Mouse (Mus musculus) right cerebral cortex, adult 2 months (tissue): ENCODE data around the gene Frmd4b.
"Not testable (repeated sequence)": the region's sequence is repeated elsewhere in the genome, so short reads cannot be mapped to it uniquely, and the experiment has no call there.

Experiments used
- DNase-seq, 2 experiments: peaks; one replicate each; pipeline ENCODE4 v3.0.0; 2021 to 2022; ENCODE audit warnings: low spot score in 2 of 2

Frmd4b gene

GRCm38 (mm10) chr6:97262229-97262628, 355.1 kb downstream of the Frmd4b start:
- DNase-seq: no peak

- DNase-seq: not testable (repeated sequence)
Observed at GRCm38 (mm10) chr6:97259926-97260325, 357.4 kb downstream of the Frmd4b start.

DNA sequence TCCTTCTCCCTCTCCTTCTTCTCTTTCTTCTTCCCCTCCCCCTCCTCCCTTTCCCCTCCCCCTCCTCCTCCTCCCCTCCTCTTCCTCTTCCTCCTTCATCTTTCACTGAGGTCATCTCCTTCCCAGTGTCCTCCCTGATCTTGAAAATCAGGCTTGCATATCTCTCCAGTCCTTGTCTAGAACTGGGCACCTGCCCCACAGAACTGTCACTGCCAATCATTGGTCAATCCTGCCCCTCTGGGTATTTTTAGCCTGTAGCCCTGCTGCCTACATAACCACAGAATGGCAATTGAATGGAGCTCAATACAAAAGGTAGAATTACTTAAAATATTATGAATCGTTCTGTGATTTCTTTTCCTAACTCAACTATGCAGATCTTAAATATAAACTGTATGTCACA, 358.9 kb downstream of the Frmd4b start:
- no peak for DNase-seq

DNA sequence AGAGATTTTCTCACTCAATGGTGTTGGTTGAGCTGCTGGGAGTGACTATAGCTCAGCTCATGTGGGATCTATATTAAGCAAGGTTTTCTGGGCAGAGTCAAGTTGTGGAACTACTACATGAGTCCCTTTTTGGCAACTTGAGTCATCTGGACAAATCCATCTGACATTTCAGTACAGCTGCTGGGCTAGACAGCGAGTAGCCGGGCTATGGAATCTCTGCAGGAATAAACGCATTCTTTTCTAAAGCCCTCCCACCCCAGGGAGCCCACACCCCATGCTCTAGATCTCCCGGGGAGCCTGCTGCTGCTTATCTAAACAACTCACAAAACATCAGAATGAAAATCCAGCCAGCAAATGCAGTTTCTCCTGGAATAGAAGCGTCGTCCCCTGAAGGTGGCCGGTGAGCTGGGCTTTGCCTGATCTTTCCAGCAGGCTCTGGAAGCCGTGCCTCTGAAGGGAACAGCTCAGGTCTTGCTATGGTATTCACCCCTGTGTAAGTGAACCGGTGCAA, 364.6 kb downstream of the Frmd4b start, which contains the start of gene Lmod3:
Gene Lmod3 (minus strand): TSS at position 49 of the 511 bp plus-strand sequence.
- peak; percentile 16 to 32 for DNase-seq

DNA sequence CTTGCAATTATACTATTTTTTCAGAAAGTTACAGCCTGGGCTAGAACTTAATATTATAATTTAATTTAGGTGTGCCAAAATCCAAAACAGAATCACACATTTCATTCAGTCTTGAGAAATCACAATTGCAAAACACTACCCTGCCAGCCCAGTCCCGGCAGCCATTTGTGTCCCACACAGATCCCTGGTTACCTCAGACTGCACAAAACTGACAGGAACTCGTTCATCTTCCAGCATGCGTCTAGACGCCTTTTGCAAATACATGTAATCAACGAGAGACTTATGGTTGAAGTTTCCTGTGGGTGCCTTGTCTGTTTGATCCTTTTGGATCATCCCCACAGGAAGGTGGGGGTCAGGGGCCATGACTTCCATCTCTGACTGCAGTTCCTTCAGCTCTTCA, 365.3 kb downstream of the Frmd4b start:
- no peak for DNase-seq

DNA sequence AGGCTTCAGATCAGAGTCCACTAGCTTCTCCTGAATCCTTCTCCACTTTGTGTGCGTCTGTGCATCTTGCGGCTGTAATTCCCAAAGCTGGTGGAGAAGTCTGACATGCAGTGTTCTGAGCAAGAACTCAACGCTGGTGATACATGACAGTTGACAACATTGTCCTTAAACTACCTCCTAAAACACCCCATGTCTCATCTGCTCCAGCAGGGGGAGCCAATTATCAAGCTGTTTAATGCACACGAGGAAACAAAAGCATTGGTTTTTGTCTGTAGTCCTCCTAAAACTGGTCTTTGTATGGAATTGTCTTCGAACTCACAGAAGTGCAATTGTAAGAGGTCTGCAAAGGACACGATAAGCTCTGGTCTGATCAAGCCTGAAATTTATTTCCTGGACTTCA, 366.4 kb downstream of the Frmd4b start:
- peak; percentile 65 to 67 for DNase-seq

GRCm38 (mm10) chr6:97245200-97245599, 372.1 kb downstream of the Frmd4b start:
- no peak for DNase-seq

DNA sequence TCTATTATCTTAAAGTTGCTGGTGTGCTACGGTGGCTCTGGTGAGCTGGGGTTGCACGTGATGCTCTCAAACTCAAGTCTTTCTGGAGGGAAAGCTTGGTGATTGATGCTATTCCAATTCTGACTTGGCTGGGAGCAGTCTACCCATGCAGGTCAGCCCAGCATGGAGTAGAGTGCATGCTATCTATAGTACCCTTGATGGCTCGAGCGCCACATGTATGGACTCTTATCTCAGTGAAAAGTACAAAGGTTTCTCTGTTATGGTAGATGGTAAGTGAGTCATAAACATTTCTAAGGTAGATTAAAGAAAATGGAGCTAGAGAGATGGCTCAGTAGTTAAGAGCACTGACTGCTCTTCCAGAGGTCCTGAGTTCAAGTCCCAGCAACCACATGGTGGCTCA, 374.8 kb downstream of the Frmd4b start:
- no peak for DNase-seq

- DNase-seq: no peak
Observed at GRCm38 (mm10) chr6:97240092-97240491, 377.2 kb downstream of the Frmd4b start.

DNA sequence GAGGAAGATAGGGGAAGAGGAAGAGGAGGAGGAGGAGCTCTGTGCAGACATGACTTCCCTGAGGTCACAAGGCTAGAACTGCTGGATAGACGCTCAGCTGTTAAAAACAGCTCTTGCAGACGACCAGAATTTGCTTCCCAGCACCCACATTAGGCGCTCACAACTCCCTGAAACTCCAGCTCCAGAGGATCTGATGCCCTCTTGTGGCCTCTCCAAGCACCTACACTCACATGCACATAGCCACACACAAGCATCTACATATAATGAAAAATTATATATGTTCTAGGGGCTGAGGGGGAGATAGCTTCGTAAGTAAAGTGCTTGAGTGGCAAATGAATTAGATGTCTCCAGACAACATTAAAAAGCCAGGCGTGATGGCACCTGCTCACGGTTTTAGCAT, 378.0 kb downstream of the Frmd4b start:
- no peak for DNase-seq
